Mouse (Mus musculus) left cerebral cortex, adult 11 months (tissue): ENCODE data around the gene Ccm2.

Experiments
- DNase-seq: peaks from one replicate; pipeline ENCODE4 v3.0.0; 2022; ENCODE audit warnings: low spot score

Gene Ccm2

GRCm38 (mm10) chr11:6529961-6530360 lies 16.7 kb upstream of the Ccm2 start:
- no peak for DNase-seq

- DNase-seq = no peak
Measured at GRCm38 (mm10) chr11:6530746-6531145, 15.9 kb upstream of the Ccm2 start.

GRCm38 (mm10) chr11:6544683-6545082 lies 2.0 kb upstream of the Ccm2 start:
- DNase-seq = no peak

GRCm38 (mm10) chr11:6545186-6545856 lies 1.4 kb upstream of the Ccm2 start:
- DNase-seq = no peak

- no peak for DNase-seq
Measured at GRCm38 (mm10) chr11:6545857-6546192, 862 bp upstream of the Ccm2 start.

- peak; percentile 36 for DNase-seq
Measured at GRCm38 (mm10) chr11:6547037-6547680, 472 bp downstream of the Ccm2 start.

GRCm38 (mm10) chr11:6547696-6548325 lies 1.1 kb downstream of the Ccm2 start:
- DNase-seq = no peak

GRCm38 (mm10) chr11:6549770-6550169 lies 3.1 kb downstream of the Ccm2 start:
- DNase-seq = no peak

- no peak for DNase-seq
Measured at GRCm38 (mm10) chr11:6550201-6550600, 3.5 kb downstream of the Ccm2 start.

- DNase-seq = no peak
Measured at GRCm38 (mm10) chr11:6558234-6558633, 11.5 kb downstream of the Ccm2 start.

- DNase-seq = no peak
Measured at GRCm38 (mm10) chr11:6559996-6560395, 13.3 kb downstream of the Ccm2 start.

GRCm38 (mm10) chr11:6560655-6561360 lies 14.1 kb downstream of the Ccm2 start:
- DNase-seq = no peak

GRCm38 (mm10) chr11:6561474-6561873 lies 14.8 kb downstream of the Ccm2 start:
- DNase-seq = no peak

GRCm38 (mm10) chr11:6562359-6562758 lies 15.7 kb downstream of the Ccm2 start:
- no peak for DNase-seq

- no peak for DNase-seq
Measured at GRCm38 (mm10) chr11:6563201-6563600, 16.5 kb downstream of the Ccm2 start.

GRCm38 (mm10) chr11:6566496-6566895 lies 19.8 kb downstream of the Ccm2 start:
- no peak for DNase-seq

- DNase-seq = no peak
Measured at GRCm38 (mm10) chr11:6567951-6568350, 21.3 kb downstream of the Ccm2 start.

- DNase-seq = no peak
Measured at GRCm38 (mm10) chr11:6568584-6569409, 22.1 kb downstream of the Ccm2 start.

GRCm38 (mm10) chr11:6569410-6569777 lies 22.7 kb downstream of the Ccm2 start:
- no peak for DNase-seq

GRCm38 (mm10) chr11:6576151-6576550 lies 29.5 kb downstream of the Ccm2 start:
- DNase-seq = no peak

GRCm38 (mm10) chr11:6579361-6579760 lies 32.7 kb downstream of the Ccm2 start:
- no peak for DNase-seq
